Mouse (Mus musculus) brown adipose tissue, adult 24 weeks (tissue): ENCODE data around the gene Nelfe. TPM values are rescaled to one million over a fixed set of nuclear protein-coding genes. Genes with fewer than 3 reads are reported as not detected.
"Not testable (repeated sequence)": the region's sequence is repeated elsewhere in the genome, so short reads cannot be mapped to it uniquely, and the experiment has no call there.

Source experiments
- H3K27ac ChIP-seq: fragments of 200-500 bp; replicated peaks from 2 replicates; pipeline ENCODE4 v1.5.1; 2012; ENCODE audit warnings: low read depth, mild to moderate bottlenecking, low read length
- H3K4me1 ChIP-seq: fragments of 200-500 bp; 2 replicates; pipeline ENCODE4 v1.6.1; 2012; ENCODE audit warnings: low read length, mixed read lengths; ENCODE audit not compliant: control insufficient read depth, insufficient read depth, insufficient read length
- H3K4me3 ChIP-seq: fragments of 200-500 bp; 2 replicates; pipeline ENCODE4 v1.5.1; 2012; ENCODE audit warnings: low read depth, mild to moderate bottlenecking, low read length, moderate library complexity; ENCODE audit not compliant: insufficient read depth
- polyA plus RNA-seq: library from polyadenylated mRNA; stranded (reverse); fragments of >200 nt; gene quantifications from 2 replicates; pipeline ENCODE4 v1.2.4, GENCODE M21; 2012; ENCODE audit not compliant: missing spikeins, insufficient read depth, insufficient read length

Nelfe gene
- polyA plus RNA-seq, 1 experiment: 41.5 TPM

DNA sequence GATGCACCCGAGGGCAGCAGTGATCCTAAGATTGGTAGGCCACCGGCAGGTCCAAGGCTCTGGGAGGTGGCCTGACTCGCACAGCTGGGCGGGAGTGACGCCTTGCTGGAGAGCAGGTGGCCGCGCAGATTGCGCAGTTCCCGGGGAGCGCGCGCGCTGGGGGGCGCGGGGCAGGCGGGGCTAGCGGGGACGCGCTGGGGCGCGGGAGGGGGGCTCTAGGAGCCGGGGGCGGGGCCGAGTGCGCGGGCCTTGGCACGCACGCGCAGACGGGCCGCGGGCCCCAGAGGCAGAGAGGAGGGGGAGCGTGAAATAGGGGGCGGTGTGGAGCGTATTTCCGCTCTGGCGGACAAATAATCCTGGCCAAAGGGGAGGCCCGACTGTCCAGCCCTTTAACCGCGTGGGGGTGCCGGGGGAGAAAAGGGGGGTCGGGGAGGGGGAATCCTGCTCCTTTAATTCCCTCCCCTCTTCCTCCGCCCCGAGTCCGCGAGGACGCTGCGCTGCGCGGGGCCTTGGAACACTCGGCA, 43.9 kb downstream of the Nelfe start:
- Histone ChIP-seq H3K4me1 (peaks cover 3% of the 10 kb centered on the region; the same call in 1 of the 2 replicates), H3K27ac (peak overlapping the region; percentile 80), H3K4me3 (peak overlapping the region; percentile 65)

- Histone ChIP-seq H3K4me3 (peak overlapping the region; percentile 69), H3K4me1 (peaks cover 3% of the 10 kb centered on the region; the same call in 1 of the 2 replicates), H3K27ac (no peak overlapping the region)
These were observed 44.8 kb downstream of the Nelfe start for GRCm38 (mm10) chr17:34894801-34895530.

- H3K4me1 ChIP-seq: peaks cover 3% of the 10 kb centered on the region; the same call in 1 of the 2 replicates
- H3K4me3 ChIP-seq: no peak overlapping the region
- no peak overlapping the region for H3K27ac ChIP-seq
These were observed 45.5 kb downstream of the Nelfe start for GRCm38 (mm10) chr17:34895724-34896123.

- no peak overlapping the region for H3K27ac ChIP-seq
- no peak overlapping the region for H3K4me3 ChIP-seq
- H3K4me1 ChIP-seq: peaks cover 3% of the 10 kb centered on the region; the same call in 1 of the 2 replicates
These were observed 46.2 kb downstream of the Nelfe start for GRCm38 (mm10) chr17:34896366-34896765.

DNA sequence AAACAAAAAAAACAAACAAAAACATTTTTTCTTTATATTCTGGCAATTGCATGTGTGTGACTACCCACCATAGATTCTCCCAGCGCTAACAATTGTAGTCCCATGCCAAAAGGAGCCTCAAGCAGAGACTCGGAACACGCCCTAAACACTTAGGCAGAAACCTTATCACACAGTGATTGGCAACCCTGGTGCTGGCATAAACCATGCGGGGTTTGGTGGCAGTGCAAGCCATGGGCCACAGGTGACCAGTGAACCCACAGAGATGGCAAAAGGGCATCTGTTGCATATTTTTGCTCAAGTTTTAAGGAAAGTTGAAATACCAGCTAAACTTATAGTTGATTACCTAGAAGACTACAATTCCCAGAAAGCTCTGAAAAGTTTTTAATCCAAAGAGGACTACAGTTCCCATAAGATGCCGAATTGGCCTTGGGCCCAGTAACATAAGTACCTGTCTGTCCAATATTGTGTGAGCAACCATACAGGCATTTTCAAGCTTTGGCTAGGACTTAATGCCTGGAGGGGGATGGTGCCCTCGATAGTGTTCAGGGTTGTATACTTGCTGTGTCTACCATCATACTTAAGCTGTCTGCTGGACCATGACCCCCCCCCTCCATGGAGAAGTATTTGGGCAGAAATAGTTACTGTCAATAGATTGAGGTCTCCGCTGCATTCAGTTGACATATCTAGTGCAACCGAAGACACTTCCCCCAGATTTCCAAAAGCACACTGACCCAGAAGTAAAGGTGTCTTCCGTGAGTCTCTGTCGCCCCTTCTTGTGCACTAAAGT, 47.4 kb downstream of the Nelfe start:
- Histone ChIP-seq H3K4me3 (peak overlapping the region; percentile 83), H3K27ac (peak overlapping the region; percentile 96), H3K4me1 (peaks cover 3% of the 10 kb centered on the region; the same call in 1 of the 2 replicates)

GRCm38 (mm10) chr17:34898160-34898586, 48.0 kb downstream of the Nelfe start, which contains the start of the genes C2 and Ehmt2:
TSS of gene C2 (minus strand) at chr17:34898265.
TSS of gene Ehmt2 (plus strand) at chr17:34898469.
- Histone ChIP-seq H3K27ac (peak within 1 kb of the TSS; percentile 96), H3K4me3 (peak within 1 kb of the TSS; percentile 97), H3K4me1 (peaks cover 3% of the 10 kb centered on the region; the same call in 1 of the 2 replicates)

DNA sequence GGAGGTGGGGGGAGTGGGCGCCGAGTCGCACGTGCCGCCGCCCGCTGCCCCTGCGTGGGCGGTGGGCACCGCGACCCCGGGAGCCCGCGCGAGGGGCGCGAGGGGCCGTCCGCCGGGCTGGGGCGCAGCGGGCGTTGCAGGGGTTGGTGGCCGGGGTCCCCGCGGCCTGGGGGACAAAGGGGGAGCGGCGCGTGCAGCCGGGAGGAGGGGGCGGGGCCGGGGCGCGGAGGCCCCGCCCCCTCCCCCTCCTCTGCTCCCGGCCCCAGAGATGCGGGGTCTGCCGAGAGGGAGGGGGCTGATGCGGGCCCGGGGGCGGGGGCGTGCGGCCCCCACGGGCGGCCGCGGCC, 48.5 kb downstream of the Nelfe start:
- Histone ChIP-seq H3K4me1 (peaks cover 3% of the 10 kb centered on the region; the same call in 1 of the 2 replicates), H3K27ac (no peak overlapping the region), H3K4me3 (peak overlapping the region; percentile 97)

DNA sequence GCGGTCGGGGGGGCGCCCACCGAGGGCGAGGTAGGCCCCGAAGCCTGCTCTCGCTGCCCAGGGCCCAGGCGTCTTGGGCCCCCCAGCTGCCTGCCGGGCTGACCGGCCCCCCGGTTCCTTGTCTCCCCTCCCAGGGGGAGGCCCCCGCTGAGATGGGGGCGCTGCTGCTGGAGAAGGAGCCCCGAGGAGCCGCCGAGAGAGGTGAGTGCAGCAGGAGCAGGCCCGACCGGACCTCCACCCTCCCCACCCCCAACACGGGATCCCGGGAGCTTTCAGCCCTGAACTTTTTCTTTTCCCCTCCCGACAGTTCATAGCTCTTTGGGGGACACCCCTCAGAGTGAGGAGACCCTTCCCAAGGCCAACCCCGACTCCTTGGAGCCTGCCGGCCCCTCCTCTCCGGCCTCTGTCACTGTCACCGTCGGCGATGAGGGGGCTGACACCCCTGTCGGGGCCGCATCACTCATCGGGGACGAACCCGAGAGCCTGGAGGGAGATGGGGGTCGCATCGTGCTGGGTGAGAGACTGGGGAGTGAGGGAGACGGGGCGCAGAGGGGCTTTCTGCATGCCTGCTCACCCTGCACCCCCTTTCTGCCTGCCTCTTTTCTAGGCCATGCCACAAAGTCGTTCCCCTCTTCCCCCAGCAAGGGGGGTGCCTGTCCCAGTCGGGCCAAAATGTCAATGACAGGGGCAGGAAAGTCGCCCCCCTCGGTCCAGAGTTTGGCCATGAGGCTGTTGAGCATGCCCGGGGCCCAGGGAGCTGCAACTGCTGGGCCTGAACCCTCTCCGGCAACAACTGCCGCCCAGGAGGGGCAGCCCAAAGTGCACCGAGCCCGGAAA, 49.1 kb downstream of the Nelfe start:
- H3K27ac ChIP-seq: peak overlapping the region; percentile 68
- peaks cover 3% of the 10 kb centered on the region; the same call in 1 of the 2 replicates for H3K4me1 ChIP-seq
- H3K4me3 ChIP-seq: peak overlapping the region; percentile 97

DNA sequence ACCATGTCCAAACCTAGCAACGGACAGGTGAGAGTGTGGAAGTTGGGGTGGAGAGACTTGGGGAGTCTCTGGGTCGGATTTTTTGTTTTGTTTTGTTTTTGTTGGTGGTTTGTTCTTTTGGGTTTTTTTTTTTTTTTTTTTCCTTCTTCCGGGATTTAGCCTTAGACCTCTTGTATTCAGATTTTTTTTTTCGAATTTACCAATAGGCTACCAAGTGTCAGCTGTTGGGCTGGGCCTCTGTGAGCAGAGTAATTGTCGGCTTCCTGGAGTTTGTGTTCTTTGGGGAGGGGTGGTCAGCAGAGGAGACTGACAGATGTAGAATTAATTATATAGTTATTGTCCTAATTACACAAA, 49.7 kb downstream of the Nelfe start:
- H3K27ac ChIP-seq: peak overlapping the region; percentile 68
- H3K4me1 ChIP-seq: peaks cover 3% of the 10 kb centered on the region; the same call in 1 of the 2 replicates
- H3K4me3 ChIP-seq: peak overlapping the region; percentile 97

DNA sequence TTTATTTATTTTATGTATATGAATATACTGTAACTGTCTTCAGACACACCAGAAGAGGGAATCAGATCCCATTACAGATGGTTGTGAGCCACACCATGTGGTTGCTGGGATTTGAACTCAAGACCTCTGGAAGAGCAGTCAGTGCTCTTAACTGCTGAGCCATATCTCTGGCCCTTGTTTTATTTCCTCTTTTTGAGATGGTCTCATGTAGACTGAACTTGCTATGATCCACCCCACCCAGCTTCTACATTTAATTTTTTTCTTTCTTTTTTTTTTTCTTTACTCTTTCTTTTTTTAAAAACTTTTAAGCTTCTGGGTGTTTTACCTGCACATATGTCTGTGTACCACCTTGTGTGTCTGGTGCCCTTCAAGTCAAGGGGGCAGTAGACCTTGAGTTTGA, 50.6 kb downstream of the Nelfe start:
- not testable (repeated sequence) for H3K27ac ChIP-seq, H3K4me1 ChIP-seq, H3K4me3 ChIP-seq

DNA sequence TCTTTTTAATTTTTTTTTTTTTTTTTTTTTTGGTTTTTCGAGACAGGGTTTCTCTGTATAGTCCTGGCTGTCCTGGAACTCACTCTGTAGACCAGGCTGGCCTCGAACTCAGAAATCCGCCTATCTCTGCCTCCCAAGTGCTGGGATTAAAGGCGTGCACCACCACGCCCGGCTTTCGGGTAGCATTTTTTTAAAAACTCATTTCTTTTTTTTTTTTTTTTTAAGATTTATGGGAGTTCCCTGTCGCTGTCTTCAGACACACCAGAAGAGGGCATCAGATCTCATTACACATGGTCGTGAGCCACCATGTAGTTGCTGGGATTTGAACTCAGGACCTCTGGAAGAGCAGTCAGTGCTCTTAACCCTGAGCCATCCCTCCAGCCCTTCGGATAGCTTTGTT, 51.8 kb downstream of the Nelfe start:
- not testable (repeated sequence) for H3K27ac ChIP-seq, H3K4me3 ChIP-seq, H3K4me1 ChIP-seq

GRCm38 (mm10) chr17:34902895-34903294, 52.7 kb downstream of the Nelfe start:
- H3K27ac ChIP-seq: no peak overlapping the region
- no peak overlapping the region for H3K4me3 ChIP-seq
- H3K4me1 ChIP-seq: no peaks in the 10 kb centered on the region
